Mouse (Mus musculus): ENCODE results near the gene C1qtnf6.

GRCm38 (mm10) chr15:78515759-78516158 lies 15.5 kb downstream of the C1qtnf6 start:
- TF ChIP-seq CTCF (IDR thresholded peaks at IDR 0.05; ENCODE audit: low read depth, low read length), result no peak
- TF ChIP-seq GATA2 (IDR thresholded peaks at IDR 0.05; ENCODE audit: borderline replicate concordance, low read depth, low read length), result no peak

Data from G1E (cell line).